Mouse (Mus musculus): ENCODE measurements around the gene Gm30191.

- TF ChIP-seq CTCF (IDR thresholded peaks at IDR 0.05; ENCODE audit: low read depth, low read length) = no peak
- TF ChIP-seq POLR2A (IDR thresholded peaks at IDR 0.05; ENCODE audit: extremely low read depth, insufficient read depth, low read length) = no peak
Measured at GRCm38 (mm10) chr4:134246256-134246655, 479 bp upstream of the Gm30191 start.

Data from liver, adult 2 months (tissue).